Mouse (Mus musculus) cerebellum, adult 2 months (tissue): ENCODE measurements around the gene Atxn1.

ENCODE experiments used
- CTCF ChIP-seq: fragments of 200-500 bp; IDR thresholded peaks from 2 replicates; pipeline ENCODE4 v1.5.1; 2011; ENCODE audit warnings: low read depth, mild to moderate bottlenecking, control low read depth, low read length, moderate library complexity, borderline replicate concordance; ENCODE audit not compliant: insufficient read depth
- POLR2A ChIP-seq: fragments of 200-500 bp; IDR thresholded peaks from 2 replicates; pipeline ENCODE4 v1.6.1; 2011; ENCODE audit warnings: low read length, control low read depth, borderline replicate concordance; ENCODE audit not compliant: insufficient read depth

GRCm38 (mm10) chr13:45992953-45993352 lies 28.1 kb upstream of the Atxn1 start:
- no peak for TF ChIP-seq CTCF
- no peak for TF ChIP-seq POLR2A
